Mouse (Mus musculus): ENCODE results near the gene Cacng3. TPM values are rescaled to one million over a fixed set of nuclear protein-coding genes. Genes with fewer than 3 reads are reported as not detected.

Cacng3 gene
- total RNA-seq (2012; rRNA removed): not detected in 2 replicates
- total RNA-seq (2014; rRNA removed): not detected in 2 replicates
- not detected in 2 replicates for polyA plus RNA-seq (2012; ENCODE audit: insufficient read length, low read depth)

DNA sequence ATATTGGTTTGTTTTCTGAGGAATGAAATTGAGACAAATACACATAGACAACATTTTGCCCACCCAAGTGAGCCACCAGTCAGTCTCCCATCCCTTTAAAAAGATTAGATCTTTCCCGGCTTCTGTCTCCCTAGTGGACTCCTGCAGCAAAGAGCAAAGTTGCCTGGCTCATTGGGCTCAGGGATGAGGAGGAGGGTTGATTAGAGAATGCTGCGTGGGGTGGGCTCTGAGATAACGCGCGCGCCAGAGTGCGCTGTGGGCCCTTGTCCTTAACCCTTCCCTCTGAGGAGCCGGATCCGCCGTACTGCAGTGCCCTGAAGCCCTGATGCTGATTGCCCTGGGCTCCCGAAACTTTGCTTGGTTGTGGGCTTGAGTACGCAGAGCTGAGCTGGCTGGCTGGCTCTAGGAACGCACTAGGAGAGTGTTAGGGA, at the start of gene Cacng3:
Cacng3 (plus strand) TSS at position 51 of the 431 bp plus-strand sequence.
- peaks cover 3% of the 10 kb centered on the region for H3K9me3 ChIP-seq (replicated peaks; ENCODE audit: low read length)
- no peak within 1 kb of the TSS for H3K4me3 ChIP-seq (replicated peaks in 1 of 3; ENCODE audit: low read depth in 2 of 3, low read length in 2 of 3, poor library complexity in 1 of 3)
- no peaks in the 10 kb centered on the region for H3K36me3 ChIP-seq (replicated peaks in 1 of 2; ENCODE audit: control insufficient read depth in 1 of 2, insufficient read depth in 1 of 2, low read length in 1 of 2)
- H3K27me3 ChIP-seq (replicated peaks): peaks cover 72% of the 10 kb centered on the region
- DNase-seq (ENCODE audit: extremely low read depth): no peak
- peaks cover 2 to 4% of the 10 kb centered on the region in 2 experiments; a peak in 1 of 4 replicates for H3K4me1 ChIP-seq (ENCODE audit: control insufficient read depth in 1 of 2, insufficient read depth in 2 of 2)
- H3K27ac ChIP-seq (ENCODE audit: insufficient read depth, low read depth): no peak within 1 kb of the TSS
- no peaks in the 10 kb centered on the region for H3K79me2 ChIP-seq (replicated peaks; ENCODE audit: control insufficient read depth, extremely low read depth, insufficient read depth, poor library complexity, severe bottlenecking)
- dilution Hi-C loops (cut with MboI; ENCODE audit: extremely low pct_ligation_motif_present, extremely low pct_unique_long_range_greater_than_20kb, low sequenced_read_pairs): no loop called here
- H3K9ac ChIP-seq (ENCODE audit: insufficient read depth, low read depth): no peak within 1 kb of the TSS
- no peak within 1 kb of the TSS for H3K4me2 ChIP-seq (ENCODE audit: insufficient read depth, low read depth, poor library complexity, severe bottlenecking)
- TF ChIP-seq MAX (IDR thresholded peaks at IDR 0.05; ENCODE audit: low read length): no peak
- no peak for TF ChIP-seq MXI1 (IDR thresholded peaks at IDR 0.05; ENCODE audit: low read depth, low read length)
- no peak for TF ChIP-seq RCOR1 (conservative IDR thresholded peaks at IDR 0.05; ENCODE audit: low read depth, low read length)
- TF ChIP-seq ETS1 (conservative IDR thresholded peaks at IDR 0.05; ENCODE audit: low read depth, low read length): no peak
- no peak for TF ChIP-seq EP300 (IDR thresholded peaks at IDR 0.05; ENCODE audit: low read length)
- TF ChIP-seq ZMIZ1 (IDR thresholded peaks at IDR 0.05; ENCODE audit: low read depth, low read length): no peak
- no peak for TF ChIP-seq RAD21 (IDR thresholded peaks at IDR 0.05; ENCODE audit: low read depth, low read length)
- TF ChIP-seq BHLHE40 (IDR thresholded peaks at IDR 0.05; ENCODE audit: low read depth, low read length): no peak
- TF ChIP-seq USF1 (IDR thresholded peaks at IDR 0.05; ENCODE audit: low read depth, low read length): no peak
- no peak for TF ChIP-seq PAX5 (IDR thresholded peaks at IDR 0.05; ENCODE audit: low read length)
- no peak for TF ChIP-seq TBP (conservative IDR thresholded peaks at IDR 0.05; ENCODE audit: low read depth, low read length)
- no peak for TF ChIP-seq MAFK (IDR thresholded peaks at IDR 0.05; ENCODE audit: insufficient replicate concordance, low read length)
- TF ChIP-seq JUND (conservative IDR thresholded peaks at IDR 0.05; ENCODE audit: low read depth, low read length): no peak
- no peak for TF ChIP-seq MAZ (IDR thresholded peaks at IDR 0.05; ENCODE audit: low read depth, low read length)
- TF ChIP-seq MYC (IDR thresholded peaks at IDR 0.05; ENCODE audit: low read depth, low read length): no peak
- in situ Hi-C loops (cut with MboI; ENCODE audit: low pct_ligation_motif_present, low pct_unique_long_range_greater_than_20kb, low sequenced_read_pairs): no loop called here

DNA sequence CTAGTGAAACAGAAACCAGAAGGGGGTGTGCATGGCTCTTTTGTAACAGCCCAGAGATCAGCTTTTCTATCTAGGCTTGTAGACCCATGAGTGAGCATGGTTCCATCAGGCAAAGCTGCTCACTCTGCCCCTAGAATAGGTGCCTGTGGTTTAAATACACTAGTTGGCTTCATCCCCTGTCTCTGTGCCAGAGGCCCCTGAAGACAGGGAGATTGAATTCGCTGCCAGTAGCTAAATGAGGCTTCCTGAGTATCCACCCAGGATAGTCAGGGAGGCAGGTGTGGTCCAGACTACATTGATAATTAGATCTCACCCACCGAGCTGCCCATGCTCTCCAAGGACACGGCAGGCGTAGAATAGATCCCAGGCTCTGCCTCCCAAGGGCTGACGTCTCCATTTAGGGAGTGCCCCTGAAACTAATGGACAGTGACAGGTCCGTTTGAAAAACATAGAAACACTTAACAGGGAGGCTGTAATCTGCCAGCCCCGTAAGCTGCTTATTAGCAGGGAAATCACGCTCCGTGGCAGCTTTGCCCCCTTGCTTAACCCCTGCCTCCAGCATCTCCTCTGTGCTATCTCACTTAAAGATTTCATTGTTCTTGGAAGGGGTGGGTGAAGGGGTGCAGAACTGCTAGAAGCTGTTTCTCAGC, 48.0 kb upstream of the Cacng3 start:
- H3K36me3 ChIP-seq (replicated peaks in 1 of 2; ENCODE audit: control insufficient read depth in 1 of 2, insufficient read depth in 1 of 2, low read length in 1 of 2): peaks cover 70 to 94% of the 10 kb centered on the region in 2 experiments
- H3K4me1 ChIP-seq (ENCODE audit: control insufficient read depth in 1 of 2, insufficient read depth in 2 of 2): no peaks in the 10 kb centered on the region
- H3K27me3 ChIP-seq (replicated peaks): no peaks in the 10 kb centered on the region
- dilution Hi-C loops (cut with MboI; ENCODE audit: extremely low pct_ligation_motif_present, extremely low pct_unique_long_range_greater_than_20kb, low sequenced_read_pairs): no loop called here
- no peak overlapping the region for H3K4me3 ChIP-seq (replicated peaks in 1 of 3; ENCODE audit: low read depth in 2 of 3, low read length in 2 of 3, poor library complexity in 1 of 3)
- H3K9ac ChIP-seq (ENCODE audit: insufficient read depth, low read depth): no peak overlapping the region
- peaks cover 9% of the 10 kb centered on the region for H3K9me3 ChIP-seq (replicated peaks; ENCODE audit: low read length)
- in situ Hi-C loops (cut with MboI; ENCODE audit: low pct_ligation_motif_present, low pct_unique_long_range_greater_than_20kb, low sequenced_read_pairs): no loop called here
- H3K79me2 ChIP-seq (replicated peaks; ENCODE audit: control insufficient read depth, extremely low read depth, insufficient read depth, poor library complexity, severe bottlenecking): no peaks in the 10 kb centered on the region
- TF ChIP-seq GABPA (IDR thresholded peaks at IDR 0.05; ENCODE audit: insufficient replicate concordance, low read depth, low read length): no peak
- no peak for TF ChIP-seq MEF2A (IDR thresholded peaks at IDR 0.05; ENCODE audit: borderline replicate concordance, low read depth, low read length)
- TF ChIP-seq RCOR1 (conservative IDR thresholded peaks at IDR 0.05; ENCODE audit: low read depth, low read length): no peak
- no peak for TF ChIP-seq HCFC1 (IDR thresholded peaks at IDR 0.05; ENCODE audit: low read depth, low read length)
- no peak for TF ChIP-seq USF1 (IDR thresholded peaks at IDR 0.05; ENCODE audit: low read depth, low read length)
- no peak for TF ChIP-seq SIN3A (IDR thresholded peaks at IDR 0.05; ENCODE audit: low read length)
- no peak for TF ChIP-seq CTCF (conservative IDR thresholded peaks at IDR 0.05 in 1 of 2, IDR thresholded peaks at IDR 0.05 in 1 of 2; ENCODE audit: low read depth in 2 of 2, low read length in 2 of 2)
- no peak for TF ChIP-seq UBTF (IDR thresholded peaks at IDR 0.05; ENCODE audit: low read depth, low read length)
- no peak for TF ChIP-seq ZNF384 (IDR thresholded peaks at IDR 0.05; ENCODE audit: low read depth, low read length)
- no peak for TF ChIP-seq MYC (IDR thresholded peaks at IDR 0.05; ENCODE audit: low read depth, low read length)
- no peak for TF ChIP-seq USF2 (conservative IDR thresholded peaks at IDR 0.05; ENCODE audit: low read depth, low read length)
- no peak for TF ChIP-seq E2F4 (IDR thresholded peaks at IDR 0.05; ENCODE audit: insufficient replicate concordance, low read depth, low read length)
- no peak for TF ChIP-seq EP300 (IDR thresholded peaks at IDR 0.05; ENCODE audit: low read length)
- TF ChIP-seq CHD1 (IDR thresholded peaks at IDR 0.05; ENCODE audit: low read depth, low read length): no peak
- no peak for TF ChIP-seq POLR2A (IDR thresholded peaks at IDR 0.05; ENCODE audit: low read depth, low read length)
- no peak for TF ChIP-seq BHLHE40 (IDR thresholded peaks at IDR 0.05; ENCODE audit: low read depth, low read length)
- TF ChIP-seq ZMIZ1 (IDR thresholded peaks at IDR 0.05; ENCODE audit: low read depth, low read length): no peak
- no peak for TF ChIP-seq NRF1 (IDR thresholded peaks at IDR 0.05; ENCODE audit: low read depth, low read length)
- H3K4me2 ChIP-seq (ENCODE audit: insufficient read depth, low read depth, poor library complexity, severe bottlenecking): no peak overlapping the region
- no peak overlapping the region for H3K27ac ChIP-seq (ENCODE audit: insufficient read depth, low read depth)
- DNase-seq (ENCODE audit: extremely low read depth): no peak

Data from CH12.LX (cell line).